Mouse (Mus musculus) MEL (cell line): ENCODE data around the gene Gm10447. TPM values are rescaled to one million over a fixed set of nuclear protein-coding genes. Genes with fewer than 3 reads are reported as not detected.

Experiments
- DNase-seq: peaks from one replicate; pipeline ENCODE4 v3.0.0; 2011; ENCODE audit warnings: low read depth, low spot score
- H3K27ac ChIP-seq: 2 replicates; pipeline ENCODE4 v1.5.1; 2012; ENCODE audit warnings: low read depth, mild to moderate bottlenecking, control low read depth, low read length, moderate library complexity; ENCODE audit not compliant: control insufficient read depth
- H3K27me3 ChIP-seq, 2 experiments: fragments of 150-350 bp in 1 of 2; sonication (generic) in 1 of 2; 2 replicates each; pipeline ENCODE4 v1.6.1; 2012; ENCODE audit warnings: low read length in 2 of 2, mild to moderate bottlenecking in 2 of 2, improper control_type of control experiment in 1 of 2, moderate library complexity in 1 of 2; ENCODE audit not compliant: insufficient read depth in 2 of 2, control insufficient read depth in 1 of 2
- H3K36me3 ChIP-seq, 2 experiments: 2 replicates each; pipeline ENCODE4 v1.6.1; 2012 to 2014; ENCODE audit warnings: low read length in 2 of 2, improper control_type of control experiment in 1 of 2, inconsistent platforms in 1 of 2, mild to moderate bottlenecking in 1 of 2; ENCODE audit not compliant: insufficient read depth in 2 of 2, control insufficient read depth in 1 of 2
- H3K4me1 ChIP-seq, 2 experiments: fragments of 150-350 bp in 1 of 2; sonication (generic) in 1 of 2; 2 replicates each; pipeline ENCODE4 v1.6.1; 2012; ENCODE audit warnings: low read length in 2 of 2, improper control_type of control experiment in 1 of 2, mild to moderate bottlenecking in 1 of 2; ENCODE audit not compliant: insufficient read depth in 2 of 2, control insufficient read depth in 1 of 2
- H3K4me3 ChIP-seq, 2 experiments: fragments of 150-350 bp in 1 of 2; sonication (generic) in 1 of 2; 2 replicates each; pipeline ENCODE4 v1.5.1; 2012; ENCODE audit warnings: low read depth in 2 of 2, low read length in 2 of 2, mild to moderate bottlenecking in 2 of 2, moderate library complexity in 2 of 2, control low read depth in 1 of 2, improper control_type of control experiment in 1 of 2; ENCODE audit not compliant: control insufficient read depth in 1 of 2, insufficient read depth in 1 of 2
- H3K79me2 ChIP-seq: 2 replicates; pipeline ENCODE4 v1.6.1; 2012; ENCODE audit warnings: mild to moderate bottlenecking, low read length, moderate library complexity; ENCODE audit not compliant: control insufficient read depth, poor library complexity, insufficient read depth
- H3K9ac ChIP-seq: 2 replicates; pipeline ENCODE4 v1.6.1; 2012; ENCODE audit warnings: low read depth, mild to moderate bottlenecking, control low read depth, low read length, moderate library complexity; ENCODE audit not compliant: control insufficient read depth, poor library complexity, severe bottlenecking
- H3K9me3 ChIP-seq: fragments of 150-350 bp; sonication (generic); replicated peaks from 2 replicates; pipeline ENCODE4 v1.6.1; 2012; ENCODE audit warnings: mild to moderate bottlenecking, low read length, improper control_type of control experiment, moderate library complexity; ENCODE audit not compliant: insufficient read depth
- CHD2 ChIP-seq: IDR thresholded peaks from 2 replicates; pipeline ENCODE4 v1.6.1; 2011; ENCODE audit warnings: low read length, improper control_type of control experiment
- CTCF ChIP-seq, 3 experiments: IDR thresholded peaks in 2 of 3; conservative IDR thresholded peaks in 1 of 3; 2 replicates each; pipeline ENCODE4 v1.5.1; 2011 to 2012; ENCODE audit warnings: low read length in 3 of 3, low read depth in 2 of 3, mild to moderate bottlenecking in 2 of 3, improper control_type of control experiment in 1 of 3, inconsistent platforms in 1 of 3, mixed read lengths in 1 of 3, moderate library complexity in 1 of 3; ENCODE audit not compliant: control insufficient read depth in 1 of 3, insufficient read depth in 1 of 3, poor library complexity in 1 of 3, severe bottlenecking in 1 of 3
- EP300 ChIP-seq, 2 experiments: IDR thresholded peaks; 2 replicates each; pipeline ENCODE4 v1.6.1; 2011; ENCODE audit warnings: improper control_type of control experiment in 2 of 2, low read length in 2 of 2, low read depth in 1 of 2, mild to moderate bottlenecking in 1 of 2
- MAX ChIP-seq: IDR thresholded peaks from 2 replicates; pipeline ENCODE4 v1.6.1; 2011; ENCODE audit warnings: low read length, improper control_type of control experiment
- MAZ ChIP-seq: IDR thresholded peaks from 2 replicates; pipeline ENCODE4 v1.6.1; 2012; ENCODE audit warnings: low read depth, mild to moderate bottlenecking, inconsistent platforms, low read length, improper control_type of control experiment
- MYB ChIP-seq: IDR thresholded peaks from 2 replicates; pipeline ENCODE4 v1.6.1; 2011; ENCODE audit warnings: mild to moderate bottlenecking, low read depth, low read length, improper control_type of control experiment
- MYC ChIP-seq: IDR thresholded peaks from 2 replicates; pipeline ENCODE4 v1.6.1; 2011; ENCODE audit warnings: low read depth, mild to moderate bottlenecking, low read length, improper control_type of control experiment, moderate library complexity
- POLR2A ChIP-seq, 2 experiments: IDR thresholded peaks; 2 replicates each; pipeline ENCODE4 v1.6.1; 2011 to 2012; ENCODE audit warnings: low read length in 2 of 2, mild to moderate bottlenecking in 2 of 2, control low read depth in 1 of 2, improper control_type of control experiment in 1 of 2, low read depth in 1 of 2, moderate library complexity in 1 of 2; ENCODE audit not compliant: control insufficient read depth in 1 of 2, insufficient read depth in 1 of 2, poor library complexity in 1 of 2
- POLR2AphosphoS2 ChIP-seq: IDR thresholded peaks from 2 replicates; pipeline ENCODE4 v1.6.1; 2011; ENCODE audit warnings: low read length, improper control_type of control experiment
- POLR2AphosphoS5 ChIP-seq: IDR thresholded peaks from 2 replicates; pipeline ENCODE4 v1.6.1; 2012; ENCODE audit warnings: low read depth, borderline replicate concordance, mild to moderate bottlenecking, inconsistent platforms, low read length, moderate library complexity, mixed read lengths
- RAD21 ChIP-seq: IDR thresholded peaks from 2 replicates; pipeline ENCODE4 v1.6.1; 2011; ENCODE audit warnings: mild to moderate bottlenecking, low read depth, low read length, improper control_type of control experiment
- RCOR1 ChIP-seq: IDR thresholded peaks from 2 replicates; pipeline ENCODE4 v1.6.1; 2012; ENCODE audit warnings: low read depth, mild to moderate bottlenecking, inconsistent platforms, low read length, improper control_type of control experiment
- SIN3A ChIP-seq: IDR thresholded peaks from 2 replicates; pipeline ENCODE4 v1.6.1; 2012; ENCODE audit warnings: low read length, improper control_type of control experiment, inconsistent platforms
- TAL1 ChIP-seq: IDR thresholded peaks from 2 replicates; pipeline ENCODE4 v1.6.1; 2012; ENCODE audit warnings: mild to moderate bottlenecking, inconsistent platforms, low read length, moderate library complexity, mixed read lengths
- TBP ChIP-seq: IDR thresholded peaks from 2 replicates; pipeline ENCODE4 v1.8.0; 2011; ENCODE audit warnings: low read depth, low read length, improper control_type of control experiment
- TCF12 ChIP-seq: IDR thresholded peaks from 2 replicates; pipeline ENCODE4 v1.6.1; 2014; ENCODE audit warnings: low read depth, mild to moderate bottlenecking, inconsistent platforms, low read length, improper control_type of control experiment, moderate library complexity
- USF1 ChIP-seq: IDR thresholded peaks from 2 replicates; pipeline ENCODE4 v1.6.1; 2014; ENCODE audit warnings: low read depth, mild to moderate bottlenecking, inconsistent platforms, low read length, improper control_type of control experiment, moderate library complexity
- ZC3H11A ChIP-seq: IDR thresholded peaks from 2 replicates; pipeline ENCODE4 v1.6.1; 2012; ENCODE audit warnings: low read depth, mild to moderate bottlenecking, inconsistent platforms, low read length, improper control_type of control experiment
- ZNF384 ChIP-seq: IDR thresholded peaks from 2 replicates; pipeline ENCODE4 v1.6.1; 2012; ENCODE audit warnings: low read depth, mild to moderate bottlenecking, inconsistent platforms, low read length, improper control_type of control experiment
- polyA plus RNA-seq, 2 experiments: library from polyadenylated mRNA; stranded (reverse) in 1 of 2; unstranded in 1 of 2; fragments of >175 nt in 1 of 2; fragments of >200 nt in 1 of 2; gene quantifications; 2 replicates each; pipeline versions ENCODE4 v1.2.1 to v1.2.4; 2012; ENCODE audit warnings: low replicate concordance in 2 of 2, low read depth in 1 of 2; ENCODE audit not compliant: insufficient read length in 2 of 2, insufficient read depth in 1 of 2, missing spikeins in 1 of 2
- total RNA-seq: library from RNA; depleted of rRNA; stranded (reverse); fragments of 300-350 nt; gene quantifications from 2 replicates; pipeline ENCODE4 v1.2.3, GENCODE M21; 2012

Gm10447 gene
- total and polyA plus RNA-seq, 3 experiments = not detected

- H3K27me3 ChIP-seq = peaks cover 13 to 17% of the 10 kb centered on the region in 2 experiments
- no peak overlapping the region for H3K27ac ChIP-seq
- no peaks in the 10 kb centered on the region for H3K79me2 ChIP-seq
- H3K9me3 ChIP-seq = no peaks in the 10 kb centered on the region
- DNase-seq = no peak
- H3K36me3 ChIP-seq = peaks cover 0 to 8% of the 10 kb centered on the region in 2 experiments; a peak in 1 of 4 replicates
- H3K4me1 ChIP-seq = peaks cover 6 to 16% of the 10 kb centered on the region in 2 experiments; a peak in 3 of 4 replicates
- peak overlapping the region; percentile 47 to 65; a peak in 3 of 4 replicates for H3K4me3 ChIP-seq
- H3K9ac ChIP-seq = peak overlapping the region; percentile 52
- TF ChIP-seq TAL1 (no peak), MYB (no peak), EP300 (IDR thresholded peaks at IDR 0.05; ENCODE audit: low read depth in 1 of 2, low read length in 2 of 2) (no peak), USF1 (no peak), ZC3H11A (no peak), TBP (no peak), TCF12 (no peak), SIN3A (no peak), CTCF (IDR thresholded peaks at IDR 0.05 in 2 of 3, conservative IDR thresholded peaks at IDR 0.05 in 1 of 3; ENCODE audit: control insufficient read depth in 1 of 3, insufficient read depth in 1 of 3, low read depth in 2 of 3, low read length in 3 of 3, poor library complexity in 1 of 3, severe bottlenecking in 1 of 3) (no peak), POLR2A (IDR thresholded peaks at IDR 0.05; ENCODE audit: control insufficient read depth in 1 of 2, insufficient read depth in 1 of 2, low read depth in 1 of 2, low read length in 2 of 2, poor library complexity in 1 of 2) (no peak), MYC (no peak), MAZ (no peak), POLR2AphosphoS5 (no peak), MAX (no peak), RCOR1 (no peak), POLR2AphosphoS2 (no peak), ZNF384 (no peak), CHD2 (no peak)
Measured at GRCm38 (mm10) chr11:53457372-53457954, 553 bp upstream of the Gm10447 start.

GRCm38 (mm10) chr11:53453031-53453430 is 3.9 kb downstream of the Gm10447 start:
- H3K9ac ChIP-seq = no peak overlapping the region
- no peaks in the 10 kb centered on the region for H3K9me3 ChIP-seq
- no peaks in the 10 kb centered on the region for H3K36me3 ChIP-seq
- H3K79me2 ChIP-seq = no peaks in the 10 kb centered on the region
- TF ChIP-seq EP300 (IDR thresholded peaks at IDR 0.05; ENCODE audit: low read depth in 1 of 2, low read length in 2 of 2) (no peak), MAZ (no peak), ZNF384 (no peak), POLR2A (IDR thresholded peaks at IDR 0.05; ENCODE audit: control insufficient read depth in 1 of 2, insufficient read depth in 1 of 2, low read depth in 1 of 2, low read length in 2 of 2, poor library complexity in 1 of 2) (no peak), RAD21 (no peak)
- no peak overlapping the region for H3K4me3 ChIP-seq
- peaks cover 31 to 36% of the 10 kb centered on the region in 2 experiments for H3K27me3 ChIP-seq
- no peaks in the 10 kb centered on the region for H3K4me1 ChIP-seq
- no peak overlapping the region for H3K27ac ChIP-seq
- no peak for DNase-seq
